Mouse (Mus musculus): ENCODE measurements at regions not wholly inside any gene's neighbourhood (a gene's known extent, or its start where the extent isn't known, plus 50 kb on each side); places are given as distances from the start of the nearest gene placed in this dataset.
"Not testable (repeated sequence)": the region's sequence is repeated elsewhere in the genome, so short reads cannot be mapped to it uniquely, and the experiment has no call there.

GRCm38 (mm10) chr12:21680026-21680425 is 262.6 kb upstream of the Ywhaq start:
- 44% methylated on average over 3 of the region's 4 CpGs for WGBS
- H3K9me3 ChIP-seq (ENCODE audit: control insufficient read depth, low read length); H3K27me3 ChIP-seq (replicated peaks; ENCODE audit: control insufficient read depth, insufficient read depth, low read length); ATAC-seq (ENCODE audit: low read depth); H3K4me3 ChIP-seq (ENCODE audit: low read depth, low read length); H3K4me2 ChIP-seq (ENCODE audit: low read depth, low read length); H3K4me1 ChIP-seq (ENCODE audit: control insufficient read depth, insufficient read depth, low read length); H3K27ac ChIP-seq (replicated peaks; ENCODE audit: low read depth, low read length); H3K9ac ChIP-seq (ENCODE audit: low read depth, low read length); DNase-seq (ENCODE audit: low spot score); H3K36me3 ChIP-seq (ENCODE audit: control insufficient read depth, insufficient read depth, low read length): not testable (repeated sequence)

GRCm38 (mm10) chr12:21649381-21649780 is 231.9 kb upstream of the Ywhaq start:
- H3K4me3 ChIP-seq (ENCODE audit: low read depth, low read length); H3K4me2 ChIP-seq (ENCODE audit: low read depth, low read length); H3K4me1 ChIP-seq (ENCODE audit: control insufficient read depth, insufficient read depth, low read length); H3K9ac ChIP-seq (ENCODE audit: low read depth, low read length); H3K27ac ChIP-seq (replicated peaks; ENCODE audit: low read depth, low read length); H3K27me3 ChIP-seq (replicated peaks; ENCODE audit: control insufficient read depth, insufficient read depth, low read length); ATAC-seq (ENCODE audit: low read depth); H3K36me3 ChIP-seq (ENCODE audit: control insufficient read depth, insufficient read depth, low read length); DNase-seq (ENCODE audit: low spot score): not testable (repeated sequence)
- WGBS: 87% methylated on average over 8 of the region's 8 CpGs
- peaks cover 19% of the 10 kb centered on the region for H3K9me3 ChIP-seq (ENCODE audit: control insufficient read depth, low read length)

- not testable (repeated sequence) for H3K36me3 ChIP-seq (ENCODE audit: control insufficient read depth, insufficient read depth, low read length); H3K9ac ChIP-seq (ENCODE audit: low read depth, low read length); H3K4me3 ChIP-seq (ENCODE audit: low read depth, low read length); ATAC-seq (ENCODE audit: low read depth); H3K27me3 ChIP-seq (replicated peaks; ENCODE audit: control insufficient read depth, insufficient read depth, low read length); H3K4me2 ChIP-seq (ENCODE audit: low read depth, low read length); H3K4me1 ChIP-seq (ENCODE audit: control insufficient read depth, insufficient read depth, low read length); H3K9me3 ChIP-seq (ENCODE audit: control insufficient read depth, low read length); H3K27ac ChIP-seq (replicated peaks; ENCODE audit: low read depth, low read length)
- peak; percentile 65 for DNase-seq (ENCODE audit: low spot score)
- WGBS: 14% methylated on average over 2 of the region's 2 CpGs
These were observed 196.3 kb upstream of the Ywhaq start for GRCm38 (mm10) chr12:21613781-21614180.

- no peak overlapping the region for H3K27ac ChIP-seq (replicated peaks; ENCODE audit: low read depth, low read length)
- no peak overlapping the region for H3K4me2 ChIP-seq (ENCODE audit: low read depth, low read length)
- DNase-seq (ENCODE audit: low spot score) (no peak), ATAC-seq (ENCODE audit: low read depth) (no peak)
- no peaks in the 10 kb centered on the region for H3K27me3 ChIP-seq (replicated peaks; ENCODE audit: control insufficient read depth, insufficient read depth, low read length)
- H3K9ac ChIP-seq (ENCODE audit: low read depth, low read length): no peak overlapping the region
- 80% methylated on average over 7 of the region's 7 CpGs for WGBS
- no peak overlapping the region for H3K4me3 ChIP-seq (ENCODE audit: low read depth, low read length)
- no peaks in the 10 kb centered on the region for H3K9me3 ChIP-seq (ENCODE audit: control insufficient read depth, low read length)
- H3K4me1 ChIP-seq (ENCODE audit: control insufficient read depth, insufficient read depth, low read length): no peaks in the 10 kb centered on the region
- no peaks in the 10 kb centered on the region for H3K36me3 ChIP-seq (ENCODE audit: control insufficient read depth, insufficient read depth, low read length)
These were observed 151.1 kb upstream of the Ywhaq start for GRCm38 (mm10) chr12:21568415-21569040.

- not testable (repeated sequence) for H3K27me3 ChIP-seq (replicated peaks; ENCODE audit: control insufficient read depth, insufficient read depth, low read length); H3K4me3 ChIP-seq (ENCODE audit: low read depth, low read length); ATAC-seq (ENCODE audit: low read depth); H3K4me2 ChIP-seq (ENCODE audit: low read depth, low read length); H3K27ac ChIP-seq (replicated peaks; ENCODE audit: low read depth, low read length); H3K36me3 ChIP-seq (ENCODE audit: control insufficient read depth, insufficient read depth, low read length); H3K9ac ChIP-seq (ENCODE audit: low read depth, low read length); DNase-seq (ENCODE audit: low spot score); H3K9me3 ChIP-seq (ENCODE audit: control insufficient read depth, low read length); H3K4me1 ChIP-seq (ENCODE audit: control insufficient read depth, insufficient read depth, low read length)
- WGBS: 44% methylated on average over 2 of the region's 2 CpGs
These were observed 126.5 kb upstream of the Ywhaq start for GRCm38 (mm10) chr12:21543962-21544361.

GRCm38 (mm10) chr12:21543153-21543894 is 125.9 kb upstream of the Ywhaq start:
- not testable (repeated sequence) for H3K27me3 ChIP-seq (replicated peaks; ENCODE audit: control insufficient read depth, insufficient read depth, low read length); H3K27ac ChIP-seq (replicated peaks; ENCODE audit: low read depth, low read length); H3K9me3 ChIP-seq (ENCODE audit: control insufficient read depth, low read length); H3K4me1 ChIP-seq (ENCODE audit: control insufficient read depth, insufficient read depth, low read length); H3K36me3 ChIP-seq (ENCODE audit: control insufficient read depth, insufficient read depth, low read length)
- 2% methylated on average over 30 of the region's 34 CpGs for WGBS
- ATAC-seq (ENCODE audit: low read depth) (peak; percentile 84), DNase-seq (ENCODE audit: low spot score) (peak; percentile 24)
- Histone ChIP-seq H3K9ac (ENCODE audit: low read depth, low read length) (peak overlapping the region; percentile 65), H3K4me3 (ENCODE audit: low read depth, low read length) (peak overlapping the region; percentile 52), H3K4me2 (ENCODE audit: low read depth, low read length) (peak overlapping the region; percentile 61)

- Histone ChIP-seq H3K4me3 (ENCODE audit: low read depth, low read length) (no peak overlapping the region), H3K9ac (ENCODE audit: low read depth, low read length) (no peak overlapping the region), H3K4me2 (ENCODE audit: low read depth, low read length) (no peak overlapping the region), H3K27ac (replicated peaks; ENCODE audit: low read depth, low read length) (no peak overlapping the region), H3K36me3 (ENCODE audit: control insufficient read depth, insufficient read depth, low read length) (no peaks in the 10 kb centered on the region), H3K9me3 (ENCODE audit: control insufficient read depth, low read length) (no peaks in the 10 kb centered on the region), H3K4me1 (ENCODE audit: control insufficient read depth, insufficient read depth, low read length) (no peaks in the 10 kb centered on the region), H3K27me3 (replicated peaks; ENCODE audit: control insufficient read depth, insufficient read depth, low read length) (no peaks in the 10 kb centered on the region)
- 89% methylated on average over 3 of the region's 3 CpGs for WGBS
- DNase-seq (ENCODE audit: low spot score) (no peak), ATAC-seq (ENCODE audit: low read depth) (no peak)
These were observed 114.3 kb upstream of the Ywhaq start for GRCm38 (mm10) chr12:21531766-21532165.

GRCm38 (mm10) chr12:21529367-21529766 is 111.9 kb upstream of the Ywhaq start:
- not testable (repeated sequence) for H3K9ac ChIP-seq (ENCODE audit: low read depth, low read length); H3K4me2 ChIP-seq (ENCODE audit: low read depth, low read length); ATAC-seq (ENCODE audit: low read depth); H3K27me3 ChIP-seq (replicated peaks; ENCODE audit: control insufficient read depth, insufficient read depth, low read length); DNase-seq (ENCODE audit: low spot score); H3K9me3 ChIP-seq (ENCODE audit: control insufficient read depth, low read length); H3K4me3 ChIP-seq (ENCODE audit: low read depth, low read length); H3K36me3 ChIP-seq (ENCODE audit: control insufficient read depth, insufficient read depth, low read length); H3K27ac ChIP-seq (replicated peaks; ENCODE audit: low read depth, low read length); H3K4me1 ChIP-seq (ENCODE audit: control insufficient read depth, insufficient read depth, low read length)
- WGBS: 84% methylated on average over 3 of the region's 3 CpGs

GRCm38 (mm10) chr12:21527336-21527735 is 109.9 kb upstream of the Ywhaq start:
- not testable (repeated sequence) for H3K36me3 ChIP-seq (ENCODE audit: control insufficient read depth, insufficient read depth, low read length); H3K4me1 ChIP-seq (ENCODE audit: control insufficient read depth, insufficient read depth, low read length); H3K4me2 ChIP-seq (ENCODE audit: low read depth, low read length); DNase-seq (ENCODE audit: low spot score); H3K9ac ChIP-seq (ENCODE audit: low read depth, low read length); H3K27me3 ChIP-seq (replicated peaks; ENCODE audit: control insufficient read depth, insufficient read depth, low read length); H3K4me3 ChIP-seq (ENCODE audit: low read depth, low read length); H3K27ac ChIP-seq (replicated peaks; ENCODE audit: low read depth, low read length); H3K9me3 ChIP-seq (ENCODE audit: control insufficient read depth, low read length); ATAC-seq (ENCODE audit: low read depth)
- WGBS: 87% methylated on average over 8 of the region's 8 CpGs
